Mouse (Mus musculus): Measurements from ENCODE around the gene Myom1.
"Not testable (repeated sequence)": the region's sequence is repeated elsewhere in the genome, so short reads cannot be mapped to it uniquely, and the experiment has no call there.

Myom1 gene

DNA sequence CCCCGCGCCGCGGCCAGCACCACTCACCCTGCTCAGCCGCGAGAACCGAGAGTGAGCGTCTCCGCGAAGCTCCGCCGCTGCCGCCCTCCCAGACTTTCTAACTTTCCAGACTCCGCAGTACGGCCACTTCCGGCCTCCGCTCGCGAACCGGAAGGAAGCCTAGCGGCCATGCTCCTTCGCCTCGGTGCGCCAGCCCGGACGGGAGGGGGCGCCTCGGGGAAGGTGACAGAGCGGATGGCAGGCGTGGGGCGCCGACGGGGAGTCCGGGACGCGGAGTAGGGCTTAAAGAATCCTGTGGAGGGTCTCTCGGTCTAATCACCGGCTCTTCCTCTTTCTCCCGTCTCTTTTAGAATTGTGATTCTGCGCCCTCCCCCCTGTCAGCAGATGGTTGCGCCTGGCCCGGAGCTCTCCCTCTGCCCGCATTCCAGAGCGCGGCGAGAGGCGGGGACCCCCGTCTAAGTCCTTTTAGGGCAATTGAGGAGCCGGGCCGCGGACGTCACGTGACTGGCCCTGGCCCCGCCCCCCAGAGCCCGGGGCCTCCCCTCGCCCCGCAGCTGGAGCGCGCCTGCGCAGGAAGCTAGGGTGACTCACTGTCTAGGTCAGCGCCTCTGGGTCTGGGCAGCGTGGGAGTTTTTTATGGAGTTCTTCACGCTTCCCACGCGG is at the start of gene Myom1:
Myom1 (plus strand) TSS at position 553 of the 663 bp plus-strand sequence.
- ATAC-seq (ENCODE audit: low TSS enrichment), result peak; percentile 91

DNA sequence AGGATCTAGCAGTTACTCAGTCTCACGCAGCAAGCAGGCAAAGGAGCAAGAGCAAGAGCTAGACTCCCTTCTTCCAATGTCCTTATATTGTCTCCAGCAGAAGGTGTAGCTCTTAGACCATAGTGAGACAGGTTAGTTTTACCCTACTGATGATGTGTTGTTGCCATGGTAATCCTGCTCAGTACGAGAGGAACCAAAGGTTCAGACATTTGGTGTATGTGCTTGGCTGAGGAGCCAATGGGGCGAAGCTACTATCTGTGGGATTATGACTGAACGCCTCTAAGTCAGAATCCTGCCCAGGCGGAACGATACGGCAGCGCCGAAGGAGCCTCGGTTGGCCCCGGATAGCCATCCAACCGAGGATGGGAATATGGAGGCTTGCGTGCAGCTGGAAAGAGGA is 38.9 kb upstream of the Myom1 start:
- ATAC-seq (ENCODE audit: low TSS enrichment), result peak; percentile 78; the same call in 1 of the 2 replicates

DNA sequence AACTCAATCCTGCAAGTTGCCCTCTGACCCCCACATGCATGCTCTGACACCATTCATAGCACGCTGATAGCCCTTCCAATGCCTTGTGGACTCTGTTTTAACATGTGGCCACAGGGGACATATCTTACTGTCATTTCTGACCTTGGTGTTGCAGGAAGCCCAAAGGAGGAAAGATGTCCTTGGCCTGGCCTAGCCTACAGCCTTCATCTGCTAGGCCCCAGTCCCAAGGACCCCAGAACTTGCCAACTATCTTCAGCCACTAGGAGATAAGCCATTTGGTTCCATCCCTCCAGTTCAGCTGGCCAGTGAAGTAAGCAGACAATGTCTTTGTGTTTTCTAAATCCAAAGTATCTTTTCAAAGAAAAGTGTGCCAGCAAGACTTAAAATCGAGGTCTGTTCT is 37.2 kb upstream of the Myom1 start:
- ATAC-seq (ENCODE audit: low TSS enrichment), result no peak

DNA sequence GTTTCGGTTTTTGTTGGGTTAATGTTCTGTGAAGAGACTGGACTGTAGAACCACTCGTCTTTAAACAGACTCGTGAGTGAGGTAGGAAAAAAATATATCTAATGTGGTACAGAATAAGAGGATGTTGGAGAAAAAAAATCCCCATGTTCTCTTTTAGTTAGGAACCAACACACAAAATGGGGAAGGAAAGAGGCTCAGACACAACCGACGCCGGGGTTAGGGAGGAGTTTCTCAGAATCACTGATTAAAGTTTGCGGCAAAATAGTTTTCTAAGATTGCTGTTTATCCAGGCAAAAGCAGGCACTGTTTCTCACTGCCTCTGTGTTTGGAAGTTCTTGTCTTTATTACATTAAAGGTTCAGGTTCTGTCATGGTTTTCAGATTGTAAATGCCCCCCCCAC is 36.3 kb upstream of the Myom1 start:
- no peak for ATAC-seq (ENCODE audit: low TSS enrichment)

DNA sequence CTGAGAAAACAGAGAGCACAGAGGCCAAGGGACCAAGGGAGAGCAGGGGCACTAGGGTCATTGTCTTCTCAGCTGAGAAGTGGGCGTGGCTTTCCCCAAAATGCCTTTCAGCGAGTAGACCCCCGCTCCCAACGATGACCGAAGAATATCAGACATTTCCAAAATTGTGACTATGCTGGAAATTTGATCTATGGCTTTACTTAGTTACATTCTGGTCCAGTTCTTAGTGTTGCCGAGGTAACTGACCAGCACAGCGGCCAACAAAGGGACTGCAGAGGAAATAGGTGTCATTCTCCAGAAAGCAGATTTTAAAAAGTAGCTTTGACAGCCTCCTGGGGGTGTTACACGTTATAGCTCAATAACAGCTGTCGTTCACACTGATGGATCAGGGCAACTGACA is 35.2 kb upstream of the Myom1 start:
- no peak for ATAC-seq (ENCODE audit: low TSS enrichment)

DNA sequence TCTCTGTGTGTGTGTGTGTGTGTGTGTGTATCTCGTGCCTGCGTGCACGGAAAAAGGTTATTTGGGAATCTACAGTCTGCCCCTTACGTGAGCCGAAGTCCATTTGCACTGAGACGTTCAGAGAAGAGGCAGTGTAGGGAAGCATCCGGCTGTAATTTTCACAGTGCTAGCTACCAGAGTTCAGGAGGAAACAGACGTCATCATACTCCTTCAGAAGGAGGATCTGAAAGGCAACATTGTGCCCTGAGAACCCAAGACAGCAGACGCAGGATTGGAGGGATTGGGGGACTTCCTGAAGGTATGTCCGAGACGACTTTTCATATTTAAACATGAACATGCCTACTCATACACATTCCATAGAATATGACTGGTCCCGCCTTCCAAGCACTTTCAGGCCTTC is 34.8 kb upstream of the Myom1 start:
- no peak for ATAC-seq (ENCODE audit: low TSS enrichment)

DNA sequence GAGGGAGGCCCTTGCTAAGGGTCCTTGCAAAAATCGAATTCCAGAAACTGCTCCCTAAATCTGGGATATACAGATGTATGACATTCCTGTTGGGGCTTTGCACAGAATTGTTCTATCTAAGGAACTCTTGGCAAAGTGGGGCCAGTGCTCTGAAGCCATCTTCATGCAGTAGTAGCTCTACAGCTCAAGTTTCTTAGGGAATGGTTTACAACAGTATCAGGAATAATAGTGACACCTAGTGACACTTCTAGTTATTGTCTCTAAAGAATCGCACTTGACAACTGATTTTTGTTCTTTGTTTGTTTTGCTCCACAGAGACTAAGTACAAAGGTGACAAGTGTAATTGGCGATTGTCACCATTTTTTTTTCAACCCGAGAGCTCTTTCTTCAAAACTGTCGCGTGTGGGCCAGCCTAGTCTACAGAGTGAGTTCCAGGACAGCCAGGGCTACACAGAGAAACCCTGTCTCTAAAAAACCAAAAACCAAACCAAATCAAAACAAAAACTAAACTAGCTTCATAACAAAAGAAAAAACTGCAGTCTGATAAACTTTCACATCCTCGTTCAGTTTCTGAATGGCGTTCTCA is 33.7 kb upstream of the Myom1 start:
- ATAC-seq (ENCODE audit: low TSS enrichment), result peak; percentile 92

DNA sequence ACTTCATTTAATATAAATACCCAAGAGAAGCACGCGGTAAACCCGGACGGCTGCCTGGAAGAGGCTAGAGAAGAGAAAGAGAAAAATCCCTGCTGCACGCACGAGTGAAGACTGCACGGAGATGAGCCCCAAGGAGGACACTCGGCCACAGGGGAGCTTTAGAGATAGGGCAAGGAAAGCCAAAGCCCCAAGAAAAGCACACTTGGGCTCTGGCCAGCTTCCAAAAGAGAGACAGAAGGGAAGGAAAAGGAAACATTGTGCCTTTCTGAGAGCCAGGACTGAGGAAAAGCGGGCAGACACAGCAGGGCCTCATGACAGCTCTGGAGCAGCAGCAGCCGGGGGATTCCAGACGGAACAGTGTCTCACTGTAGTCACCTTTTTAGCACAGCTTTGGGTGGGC is 31.2 kb upstream of the Myom1 start:
- no peak for ATAC-seq (ENCODE audit: low TSS enrichment)

DNA sequence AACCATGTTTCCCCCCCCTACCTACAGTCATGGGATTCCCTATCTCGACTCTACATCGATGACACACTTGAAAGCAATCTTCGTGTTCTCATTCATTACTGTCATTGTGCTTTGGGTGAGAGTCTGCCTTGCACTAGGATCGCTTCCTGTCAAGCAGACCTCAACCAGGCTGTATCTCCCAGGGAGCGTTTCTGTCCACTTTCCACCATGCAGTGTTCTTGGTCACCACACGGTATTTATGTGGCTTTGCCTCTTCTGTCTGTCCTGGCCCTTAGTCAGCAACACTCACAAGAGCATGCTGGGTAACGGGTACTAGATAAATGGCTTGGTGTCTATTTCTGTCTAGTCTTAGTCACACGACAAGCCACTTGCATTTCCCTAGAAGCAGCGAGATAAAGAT is 29.0 kb upstream of the Myom1 start:
- 0 out of 2 replicates have a peak, but pooled peaks have one; percentile 14 for ATAC-seq (ENCODE audit: low TSS enrichment)

DNA sequence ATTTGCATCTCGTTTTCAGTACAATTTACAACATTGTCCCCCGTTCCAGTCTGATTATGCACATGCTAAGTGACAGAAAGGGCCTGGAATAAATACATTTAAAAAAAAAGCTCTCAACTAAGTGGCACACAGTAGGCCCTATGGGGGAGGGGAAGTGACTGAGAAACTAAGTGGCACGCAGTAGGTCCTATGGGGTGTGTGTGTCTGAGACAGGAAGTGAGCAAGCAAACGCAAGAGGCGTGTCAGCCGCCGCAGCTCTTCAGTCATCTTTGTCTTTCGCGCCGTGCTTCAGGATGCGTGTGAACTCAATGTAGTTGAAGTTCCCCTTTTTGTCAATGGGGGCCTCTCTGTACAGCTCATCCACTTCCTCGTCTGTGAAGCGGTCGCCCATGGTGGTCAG is 28.4 kb upstream of the Myom1 start:
- ATAC-seq (ENCODE audit: low TSS enrichment), result not testable (repeated sequence)

DNA sequence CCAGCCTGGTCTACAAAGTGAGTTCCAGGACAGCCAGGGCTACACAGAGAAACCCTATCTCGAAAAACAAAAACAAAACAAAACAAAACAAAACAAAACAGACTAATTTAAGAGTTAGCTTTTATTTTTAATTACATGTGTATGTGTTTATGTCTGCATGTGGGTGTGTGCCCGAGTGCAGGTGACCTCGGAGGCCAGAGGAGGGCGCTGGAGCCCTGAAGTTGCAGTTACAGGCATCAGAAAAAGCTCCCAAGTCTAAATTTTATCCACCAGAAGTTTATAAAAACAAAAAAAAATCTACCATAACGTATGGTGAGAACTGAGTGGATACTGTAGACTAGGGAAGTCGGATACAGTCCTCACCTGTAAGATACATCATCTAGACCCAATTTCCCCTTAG is 24.6 kb upstream of the Myom1 start:
- no peak for ATAC-seq (ENCODE audit: low TSS enrichment)

DNA sequence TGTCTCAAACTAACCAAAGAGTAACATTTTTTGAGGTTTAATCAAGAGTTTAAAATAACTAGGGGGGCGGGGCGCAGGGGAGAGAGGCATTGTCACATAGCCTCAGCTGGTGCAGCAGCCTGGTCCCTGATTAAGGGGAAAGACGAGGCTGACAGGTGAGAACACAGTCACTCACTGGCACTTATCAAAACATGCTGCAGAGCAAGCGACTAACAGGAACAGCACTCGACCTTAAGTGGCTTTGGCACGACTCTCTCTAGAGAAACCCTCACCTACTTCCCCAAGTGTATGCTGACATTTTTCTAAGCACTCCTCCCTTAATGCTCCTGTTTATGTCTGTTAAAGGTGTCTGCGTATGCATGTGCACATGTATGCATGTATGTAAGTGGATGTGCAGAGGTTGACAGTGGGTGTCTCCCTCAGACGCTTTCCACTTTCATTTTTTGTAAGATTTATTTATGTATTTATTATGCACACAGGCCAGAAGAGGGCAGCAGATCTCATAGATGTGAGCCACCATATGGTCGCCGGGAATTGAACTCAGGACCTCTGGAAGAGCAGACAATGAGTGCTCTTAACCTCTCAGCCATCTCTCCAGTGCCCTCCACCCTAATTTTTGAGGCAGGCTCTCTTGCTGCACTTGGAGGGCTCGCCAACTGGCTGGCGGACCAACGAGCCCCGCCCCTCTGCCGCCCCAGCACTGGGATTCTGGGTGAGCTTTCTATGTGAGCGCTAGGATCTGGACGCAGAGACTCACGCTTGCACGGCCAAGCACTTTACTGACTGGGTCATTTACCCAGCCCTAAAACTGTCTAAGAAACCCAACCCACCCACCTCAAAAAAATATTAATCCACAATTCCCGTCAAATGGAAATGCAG is 22.8 kb upstream of the Myom1 start:
- ATAC-seq (ENCODE audit: low TSS enrichment), result no peak

DNA sequence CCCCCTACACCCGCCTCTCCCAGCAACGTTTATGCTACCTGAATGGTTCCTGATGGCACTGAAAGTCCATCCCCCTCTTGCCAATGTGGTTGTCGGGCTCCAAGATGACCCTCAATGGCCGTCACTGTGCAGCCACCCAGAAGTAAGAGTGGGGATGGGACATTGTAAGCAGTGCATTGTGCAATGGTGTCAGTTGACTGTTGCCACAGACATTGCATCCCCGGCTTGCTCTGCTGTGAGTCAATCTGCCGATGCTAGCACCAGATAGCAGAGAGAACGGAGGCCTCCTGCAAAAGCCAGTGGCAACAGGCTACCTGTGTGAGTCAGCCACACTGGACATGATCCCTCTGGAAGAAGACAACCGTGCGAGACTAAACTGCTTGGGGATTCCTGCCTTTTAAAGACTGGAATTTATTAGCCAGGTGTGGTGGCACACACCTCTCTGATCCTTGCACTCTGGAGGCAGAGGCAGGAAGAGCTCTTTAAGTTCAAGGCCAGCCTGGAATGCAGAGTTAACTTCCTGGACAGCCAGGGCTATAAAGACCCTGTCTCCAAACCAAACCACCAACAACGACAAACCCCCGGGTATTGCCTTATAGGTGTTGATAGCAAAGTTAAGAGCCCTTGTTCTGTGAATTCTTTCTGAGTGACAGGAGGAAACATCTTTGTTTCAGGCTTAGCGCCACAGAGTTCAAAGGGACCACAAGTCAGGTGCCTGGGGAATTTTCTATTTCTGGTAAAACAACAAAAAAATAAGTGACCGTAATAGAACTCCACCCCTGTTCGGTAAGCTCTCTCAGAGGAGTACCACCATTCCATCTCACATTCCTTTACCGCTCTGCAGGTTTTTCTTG is 16.7 kb upstream of the Myom1 start:
- no peak for ATAC-seq (ENCODE audit: low TSS enrichment)

DNA sequence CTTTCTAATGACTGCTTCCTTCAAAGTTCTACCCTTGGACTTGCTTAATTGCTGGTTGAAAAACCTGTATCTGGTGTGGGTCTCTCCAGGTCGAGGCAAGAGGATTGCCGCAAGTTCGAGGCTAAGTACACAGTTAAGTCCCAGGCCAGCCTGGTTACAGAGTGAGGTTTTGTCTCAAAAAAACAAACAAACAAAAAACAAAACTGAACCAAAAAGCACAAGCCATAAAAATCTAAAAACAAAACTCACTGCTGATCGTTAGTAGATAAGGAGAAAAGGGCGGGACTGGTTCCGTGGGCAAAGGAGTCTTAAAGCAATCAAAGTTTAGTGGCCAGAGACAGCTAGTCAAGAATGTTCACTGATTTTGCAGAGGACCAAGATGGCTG is 16.1 kb upstream of the Myom1 start:
- ATAC-seq (ENCODE audit: low TSS enrichment), result no peak

DNA sequence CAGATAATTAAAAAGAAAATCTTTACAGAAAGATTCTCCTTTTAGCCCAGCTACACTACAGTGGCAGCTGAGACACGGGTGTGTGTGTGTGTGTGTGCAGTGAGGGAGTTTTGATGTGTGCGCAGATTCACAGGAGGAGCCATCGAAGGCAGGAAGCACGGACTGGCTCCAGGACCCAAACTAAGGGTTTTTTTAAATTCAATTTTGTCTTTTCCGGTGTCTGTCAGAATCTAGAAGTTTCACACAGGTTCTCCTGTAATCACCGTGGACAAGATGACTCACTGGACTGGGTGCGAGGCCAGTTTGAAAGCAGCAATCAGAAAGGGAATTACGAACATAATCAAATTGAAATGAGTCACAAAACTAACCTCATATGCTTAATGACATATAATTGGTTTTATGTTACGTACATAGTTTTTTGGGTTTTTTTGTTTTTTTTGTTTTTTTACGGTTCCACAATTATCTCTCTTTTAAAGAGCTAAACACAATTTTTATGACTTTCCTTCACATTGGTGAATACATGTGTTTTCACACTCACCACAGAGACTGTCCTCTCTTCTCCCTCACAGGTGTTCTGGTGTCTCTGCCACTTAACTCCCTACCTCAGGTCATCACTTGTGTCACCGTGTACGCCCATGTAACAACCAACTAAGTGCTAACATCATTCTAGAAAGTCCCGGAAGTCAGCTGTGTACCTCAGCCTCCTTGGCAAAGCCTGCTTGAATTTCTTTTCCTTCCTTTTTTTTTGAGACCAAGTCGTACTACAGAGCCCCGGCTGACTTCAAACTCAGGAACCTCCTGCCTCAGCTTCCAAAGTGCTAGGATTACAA is 15.4 kb upstream of the Myom1 start:
- no peak for ATAC-seq (ENCODE audit: low TSS enrichment)

DNA sequence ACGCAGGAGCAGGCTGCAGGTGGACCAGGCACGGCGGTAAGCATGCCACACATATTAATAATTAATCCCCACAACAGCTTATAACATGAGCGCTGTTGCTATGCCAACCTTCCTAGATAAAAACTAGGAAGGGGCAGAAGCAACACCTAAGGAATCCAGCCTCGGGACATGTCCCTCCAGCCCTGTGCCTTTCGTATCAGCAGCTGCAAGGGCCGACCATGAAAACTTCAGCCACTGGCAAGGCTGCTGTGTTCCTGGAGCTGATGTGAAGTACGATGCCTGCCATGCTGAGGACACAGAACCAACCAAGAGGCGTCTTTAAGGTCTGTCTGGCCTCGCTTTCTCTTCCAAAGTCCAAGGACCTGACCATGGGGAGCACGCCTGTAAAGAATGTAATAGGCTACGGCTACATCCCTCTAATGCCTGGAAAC is 14.1 kb upstream of the Myom1 start:
- ATAC-seq (ENCODE audit: low TSS enrichment), result no peak

DNA sequence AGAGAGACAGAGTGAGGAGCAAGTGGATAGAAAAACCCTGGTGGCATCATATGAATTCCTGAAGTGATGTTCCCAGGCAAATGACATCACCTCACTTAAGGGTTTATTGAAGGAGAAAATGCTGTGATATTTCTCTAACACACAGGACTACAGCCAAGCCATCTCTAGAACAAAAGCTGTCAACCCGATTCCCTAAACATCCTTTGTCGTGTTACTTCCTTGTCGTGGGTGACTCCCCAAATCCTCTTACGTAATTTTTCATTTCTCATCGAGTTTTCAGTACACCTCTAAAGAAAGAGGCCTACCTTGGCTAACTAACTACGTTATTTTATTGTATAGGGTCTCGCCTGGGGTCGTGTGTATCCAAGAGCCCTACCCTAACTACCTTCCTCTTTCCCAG is 13.0 kb upstream of the Myom1 start:
- ATAC-seq (ENCODE audit: low TSS enrichment), result no peak

DNA sequence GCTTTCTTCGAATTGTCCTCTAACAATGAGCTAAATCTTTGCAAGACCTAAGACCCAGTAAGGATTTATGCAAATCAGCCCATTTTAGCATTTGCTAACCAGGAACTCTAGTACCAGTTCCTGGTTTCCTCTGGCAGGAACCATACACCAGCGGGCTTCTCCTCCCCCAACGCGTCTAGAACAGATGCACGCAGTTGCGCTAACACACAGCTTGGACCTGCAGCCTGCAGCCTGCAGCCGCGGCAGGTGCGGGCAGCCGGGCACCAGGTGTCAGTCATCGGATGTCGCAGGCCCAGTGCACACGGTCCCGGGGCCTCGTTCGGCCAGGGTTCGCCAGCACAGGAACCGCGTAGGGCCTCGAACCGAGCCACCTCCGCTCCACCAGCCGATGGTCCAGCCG is 12.4 kb upstream of the Myom1 start:
- ATAC-seq (ENCODE audit: low TSS enrichment), result peak; percentile 55

DNA sequence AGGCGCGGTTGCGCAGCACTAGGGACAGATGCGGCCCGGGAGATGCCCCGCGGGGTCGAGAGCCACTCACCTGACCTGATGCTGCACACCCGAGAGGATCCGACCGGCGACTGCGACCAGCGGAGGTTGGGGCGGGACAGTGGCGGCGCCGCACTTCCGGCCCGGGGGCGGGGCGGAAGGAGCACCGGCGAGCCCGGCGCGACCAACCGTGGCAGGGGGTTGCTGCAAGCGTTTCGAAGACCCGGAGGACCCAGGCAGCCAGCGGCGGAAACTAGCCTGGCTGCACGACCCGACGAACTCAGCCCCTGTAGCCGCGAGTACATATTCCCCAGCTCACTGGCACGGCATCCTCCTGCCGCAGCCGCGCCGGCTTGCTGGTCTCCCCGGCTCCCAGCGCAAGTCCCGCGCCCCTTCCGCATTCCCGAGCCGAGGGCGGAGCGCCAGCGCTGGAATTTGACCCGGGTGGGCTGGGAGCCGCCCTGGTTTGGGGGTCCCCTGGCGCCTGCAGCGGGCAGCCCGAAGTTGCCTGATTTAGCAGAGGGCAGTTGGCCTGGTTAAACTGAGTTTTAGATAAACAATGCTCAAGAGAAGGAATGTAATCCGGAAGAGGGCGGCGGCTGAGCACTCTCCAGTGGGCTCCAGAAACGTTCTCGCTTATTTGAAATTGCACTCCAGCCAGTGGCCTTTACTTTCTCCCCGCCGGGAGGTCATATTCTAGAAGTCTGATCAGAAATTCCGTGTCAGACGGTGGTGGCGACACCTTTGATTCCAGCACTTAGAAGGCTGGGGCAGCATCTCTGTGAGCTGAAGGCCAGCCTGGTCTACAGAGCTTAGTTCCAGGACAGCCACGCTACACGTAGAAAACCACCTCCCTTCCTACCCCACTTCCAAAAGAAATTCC is 11.8 kb upstream of the Myom1 start:
- peak; percentile 85 for ATAC-seq (ENCODE audit: low TSS enrichment)
